ENCODE assay signal across 8 mouse cellular contexts in genomic region chr3:129725592-129725991, GRCm38 (mm10). TPM values are rescaled to one million over a fixed set of nuclear protein-coding genes. Genes with fewer than 3 reads are reported as not detected.
A peak's percentile ranks its signal among the peaks of the same experiment; 100 is the strongest.
DNase-seq lines count a peak whose midpoint lies in the region; ATAC-seq and TF ChIP-seq lines count a peak whose summit lies in the region.

No protein-coding gene starts in this region.

- H3K9ac ChIP-seq in kidney, embryonic 15.5 days, result no peak overlapping the region
- H3K9ac ChIP-seq in embryonic facial prominence, embryonic 14.5 days (ENCODE audit: low read depth, low read length), result no peak overlapping the region
- no peak overlapping the region for H3K9ac ChIP-seq in hindbrain, postnatal 0 days (replicated peaks; ENCODE audit: low read length)
- H3K9ac ChIP-seq in midbrain, postnatal 0 days (replicated peaks; ENCODE audit: low read length, poor library complexity, severe bottlenecking), result peak overlapping the region; percentile 60; the same call in 1 of the 2 replicates

- TF ChIP-seq CTCF in hindbrain, postnatal 0 days (IDR thresholded peaks at IDR 0.05; ENCODE audit: low read depth), result no peak
- no peak for TF ChIP-seq CTCF in midbrain, postnatal 0 days (IDR thresholded peaks at IDR 0.05)

- peak overlapping the region; percentile 63 for H3K4me3 ChIP-seq in kidney, embryonic 15.5 days (replicated peaks)
- peak overlapping the region; percentile 45 for H3K4me3 ChIP-seq in embryonic facial prominence, embryonic 14.5 days (ENCODE audit: low read depth, low read length)
- peak overlapping the region; percentile 46 for H3K4me3 ChIP-seq in hindbrain, postnatal 0 days (ENCODE audit: low read length)
- H3K4me3 ChIP-seq in midbrain, postnatal 0 days (ENCODE audit: low read depth, low read length), result peak overlapping the region; percentile 50

- DNase-seq in kidney, postnatal 10 days, result no peak
- DNase-seq in embryonic facial prominence, embryonic 14.5 days (ENCODE audit: low spot score), result no peak
- no peak for DNase-seq in hindbrain, postnatal 0 days (ENCODE audit: low spot score)
- DNase-seq in midbrain, postnatal 0 days (ENCODE audit: low spot score), result no peak
- DNase-seq in B cell, adult 2 months, result no peak
- DNase-seq in gastrocnemius, adult 8-10 months (ENCODE audit: low spot score in 2 of 2), result no peak
- no peak for DNase-seq in thymus, postnatal 0 days (ENCODE audit: low spot score)

- H3K9me3 ChIP-seq in kidney, embryonic 15.5 days (replicated peaks), result no peaks in the 10 kb centered on the region
- no peaks in the 10 kb centered on the region for H3K9me3 ChIP-seq in embryonic facial prominence, embryonic 14.5 days (ENCODE audit: control insufficient read depth, low read length)
- H3K9me3 ChIP-seq in hindbrain, postnatal 0 days (ENCODE audit: low read length), result no peaks in the 10 kb centered on the region
- H3K9me3 ChIP-seq in midbrain, postnatal 0 days (ENCODE audit: low read length), result no peaks in the 10 kb centered on the region

- WGBS in kidney, embryonic 15.5 days, result 67% methylated on average over 5 of the region's 5 CpGs
- 56% methylated on average over 5 of the region's 5 CpGs for WGBS in embryonic facial prominence, embryonic 14.5 days
- WGBS in hindbrain, postnatal 0 days, result 71% methylated on average over 5 of the region's 5 CpGs
- 63% methylated on average over 5 of the region's 5 CpGs for WGBS in midbrain, postnatal 0 days

- H3K4me2 ChIP-seq in kidney, embryonic 15.5 days, result peak overlapping the region; percentile 77
- peak overlapping the region; percentile 48 for H3K4me2 ChIP-seq in embryonic facial prominence, embryonic 14.5 days (ENCODE audit: low read depth, low read length)
- H3K4me2 ChIP-seq in hindbrain, postnatal 0 days (ENCODE audit: low read depth, low read length), result peak overlapping the region; percentile 66
- peak overlapping the region; percentile 77 for H3K4me2 ChIP-seq in midbrain, postnatal 0 days (ENCODE audit: low read depth, low read length, poor library complexity, severe bottlenecking)

- H3K4me1 ChIP-seq in kidney, embryonic 15.5 days, result peaks cover 6% of the 10 kb centered on the region
- H3K4me1 ChIP-seq in embryonic facial prominence, embryonic 14.5 days (ENCODE audit: control insufficient read depth, insufficient read depth, low read length), result peaks cover 6% of the 10 kb centered on the region; the same call in 1 of the 2 replicates
- H3K4me1 ChIP-seq in hindbrain, postnatal 0 days (ENCODE audit: insufficient read depth, low read length), result no peaks in the 10 kb centered on the region
- H3K4me1 ChIP-seq in midbrain, postnatal 0 days (ENCODE audit: insufficient read depth, low read length), result peaks cover 2% of the 10 kb centered on the region; the same call in 1 of the 2 replicates

- H3K27ac ChIP-seq in kidney, embryonic 15.5 days, result no peak overlapping the region
- no peak overlapping the region for H3K27ac ChIP-seq in embryonic facial prominence, embryonic 14.5 days (replicated peaks; ENCODE audit: low read depth, low read length)
- H3K27ac ChIP-seq in hindbrain, postnatal 0 days, result 0 out of 2 replicates have a peak overlapping the region, but pooled peaks have one; percentile 71
- peak overlapping the region; percentile 12; the same call in 1 of the 2 replicates for H3K27ac ChIP-seq in midbrain, postnatal 0 days (ENCODE audit: low read depth, low read length)

- peak; percentile 23 for ATAC-seq in kidney, embryonic 15.5 days (replicated peaks; ENCODE audit: low FRiP score)
- no peak for ATAC-seq in embryonic facial prominence, embryonic 14.5 days (ENCODE audit: low read depth)
- ATAC-seq in hindbrain, postnatal 0 days, result peak; percentile 36
- peak; percentile 21 for ATAC-seq in midbrain, postnatal 0 days (ENCODE audit: low FRiP score)

- no peaks in the 10 kb centered on the region for H3K36me3 ChIP-seq in kidney, embryonic 15.5 days
- H3K36me3 ChIP-seq in embryonic facial prominence, embryonic 14.5 days (ENCODE audit: control insufficient read depth, insufficient read depth, low read length), result no peaks in the 10 kb centered on the region
- no peaks in the 10 kb centered on the region for H3K36me3 ChIP-seq in hindbrain, postnatal 0 days (ENCODE audit: insufficient read depth, low read length)
- no peaks in the 10 kb centered on the region for H3K36me3 ChIP-seq in midbrain, postnatal 0 days (ENCODE audit: insufficient read depth, low read length)

- no peaks in the 10 kb centered on the region for H3K27me3 ChIP-seq in kidney, embryonic 15.5 days
- no peaks in the 10 kb centered on the region for H3K27me3 ChIP-seq in embryonic facial prominence, embryonic 14.5 days (replicated peaks; ENCODE audit: control insufficient read depth, insufficient read depth, low read length)
- H3K27me3 ChIP-seq in hindbrain, postnatal 0 days (ENCODE audit: insufficient read depth, low read length), result no peaks in the 10 kb centered on the region
- H3K27me3 ChIP-seq in midbrain, postnatal 0 days (ENCODE audit: insufficient read depth, low read length), result no peaks in the 10 kb centered on the region

RNA-seq across cellular contexts. Expression of gene Egf, which starts 29.5 kb away (rescaled TPM):
- 2.1 and 2.3 TPM in 2 replicates for polyA plus RNA-seq in kidney, embryonic 15.5 days (2015; fragmentation: Nextera tagmentation; extraction: Ambion mirVana)
- polyA plus RNA-seq in embryonic facial prominence, embryonic 14.5 days (2014; fragmentation: Nextera tagmentation; extraction: Ambion mirVana), result 1.9 and 2.2 TPM in 2 replicates
- 1.2 and 1.3 TPM in 2 replicates for total RNA-seq in hindbrain, postnatal 0 days (2014; rRNA removed)
- 1.2 and 1.9 TPM in 2 replicates for polyA plus RNA-seq in hindbrain, postnatal 0 days (2015; fragmentation: Nextera tagmentation; extraction: Ambion mirVana)
- total RNA-seq in midbrain, postnatal 0 days (2014; rRNA removed), result 1.3 and 2.3 TPM in 2 replicates
- polyA plus RNA-seq in midbrain, postnatal 0 days (2015; fragmentation: Nextera tagmentation; extraction: Ambion mirVana), result 0.94 and 1.2 TPM in 2 replicates
- total RNA-seq in gastrocnemius, adult 8-10 months (2022), result 10 to 100 TPM; 30.3 to 34.8 (median 33.8) TPM
- 0.87 and 0.95 TPM in 2 replicates for polyA plus RNA-seq in thymus, postnatal 0 days (2015; fragmentation: Nextera tagmentation; extraction: Ambion mirVana)

Comparison
In these comparisons a context has a peak if more than half of its experiments do, and no peak if none do; other contexts are left out.
1. H3K27ac ChIP-seq: peak in hindbrain, postnatal 0 days (single experiment) and midbrain, postnatal 0 days (single experiment); none in kidney, embryonic 15.5 days (single experiment) and embryonic facial prominence, embryonic 14.5 days (single experiment).
2. Peak in every context shown above with its lines, with median percentiles within 50 percentile points of each other: H3K4me2 ChIP-seq and H3K4me3 ChIP-seq.